Mouse (Mus musculus) layer of hippocampus, adult 11-12 months (tissue): ENCODE data around the gene Cnfn.
"Not testable (repeated sequence)": the region's sequence is repeated elsewhere in the genome, so short reads cannot be mapped to it uniquely, and the experiment has no call there.

Experiments
- DNase-seq: peaks from one replicate; pipeline ENCODE4 v3.0.0; 2022; ENCODE audit warnings: low spot score

Cnfn gene

GRCm38 (mm10) chr7:25365937-25366625, 3.4 kb downstream of the Cnfn start:
- DNase-seq: no peak

DNA sequence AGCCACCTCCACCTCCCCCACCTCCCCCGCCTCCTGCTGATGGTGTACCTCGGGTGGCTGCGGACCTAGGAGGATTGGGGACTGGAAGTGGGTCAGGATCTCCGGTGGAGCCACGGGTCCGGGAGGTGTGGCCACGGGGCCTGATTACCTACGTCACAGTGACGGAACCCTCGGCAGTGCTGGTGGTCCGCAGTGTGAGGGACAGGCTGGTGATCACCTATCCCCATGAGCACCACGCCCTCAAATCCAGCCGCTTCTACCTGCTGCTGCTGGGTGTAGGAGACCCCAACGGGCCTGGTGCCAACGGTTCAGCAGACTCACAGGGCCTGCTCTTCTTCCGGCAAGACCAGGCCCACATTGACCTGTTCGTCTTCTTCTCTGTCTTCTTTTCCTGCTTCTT, 5.9 kb downstream of the Cnfn start:
- DNase-seq: no peak

DNA sequence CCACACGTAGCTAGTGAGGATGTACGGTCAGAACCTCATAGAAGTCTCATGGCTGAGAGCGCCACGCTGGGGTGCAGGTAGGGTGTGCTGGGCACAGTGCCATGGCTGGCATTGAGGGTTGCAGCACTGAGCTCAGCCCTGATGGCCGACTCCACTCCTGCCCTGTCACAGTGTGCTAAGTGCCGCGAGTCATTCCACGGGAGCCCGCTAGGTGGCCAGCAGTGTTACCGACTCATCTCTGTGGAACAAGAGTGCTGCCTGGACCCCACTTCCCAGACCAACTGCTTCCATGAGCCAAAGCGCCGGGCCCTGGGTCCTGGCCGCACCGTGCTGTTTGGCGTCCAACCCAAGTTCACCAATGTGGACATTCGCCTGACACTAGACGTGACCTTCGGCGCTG, 6.4 kb downstream of the Cnfn start:
- DNase-seq: no peak

DNA sequence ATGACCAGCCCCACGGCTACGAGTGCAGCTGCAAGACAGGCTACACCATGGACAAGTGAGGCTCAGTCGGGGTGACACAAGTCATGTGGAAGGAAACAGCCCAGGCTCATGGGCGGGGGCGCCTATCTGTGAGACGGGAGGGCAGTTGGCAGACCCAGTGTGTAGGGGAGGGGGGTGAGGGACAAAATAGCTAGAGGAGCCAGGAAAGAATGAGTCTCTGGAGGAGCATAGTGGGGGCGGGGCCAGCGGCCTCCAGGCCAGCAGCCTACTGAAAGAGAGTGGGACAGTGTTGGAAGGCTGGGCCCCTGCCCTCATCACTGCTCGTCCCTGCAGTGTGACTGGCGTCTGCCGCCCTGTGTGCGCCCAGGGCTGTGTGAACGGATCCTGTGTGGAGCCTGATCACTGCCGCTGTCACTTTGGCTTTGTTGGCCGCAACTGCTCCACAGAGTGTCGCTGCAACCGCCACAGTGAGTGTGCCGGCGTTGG, 10.8 kb downstream of the Cnfn start:
- no peak for DNase-seq

DNA sequence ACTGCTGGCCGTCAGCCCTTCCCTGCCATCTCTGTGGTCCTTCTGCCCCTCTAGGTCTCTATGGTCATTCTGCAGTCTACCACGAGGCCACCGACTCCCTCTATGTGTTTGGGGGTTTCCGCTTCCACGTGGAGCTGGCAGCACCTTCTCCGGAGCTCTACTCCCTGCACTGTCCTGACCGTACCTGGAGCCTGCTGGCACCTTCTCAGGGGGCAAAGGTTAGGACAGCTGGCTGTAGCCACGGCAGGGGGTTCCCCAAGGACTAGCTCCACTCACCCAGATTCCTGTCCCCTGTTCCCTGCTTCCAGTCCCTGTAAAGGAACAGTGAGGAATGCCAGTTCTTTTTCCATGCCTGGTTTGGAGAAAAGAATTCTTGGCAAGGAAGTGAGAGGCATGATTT, 20.7 kb downstream of the Cnfn start:
- DNase-seq: no peak

GRCm38 (mm10) chr7:25341000-25341784, 28.3 kb downstream of the Cnfn start:
- DNase-seq: peak; percentile 41

DNA sequence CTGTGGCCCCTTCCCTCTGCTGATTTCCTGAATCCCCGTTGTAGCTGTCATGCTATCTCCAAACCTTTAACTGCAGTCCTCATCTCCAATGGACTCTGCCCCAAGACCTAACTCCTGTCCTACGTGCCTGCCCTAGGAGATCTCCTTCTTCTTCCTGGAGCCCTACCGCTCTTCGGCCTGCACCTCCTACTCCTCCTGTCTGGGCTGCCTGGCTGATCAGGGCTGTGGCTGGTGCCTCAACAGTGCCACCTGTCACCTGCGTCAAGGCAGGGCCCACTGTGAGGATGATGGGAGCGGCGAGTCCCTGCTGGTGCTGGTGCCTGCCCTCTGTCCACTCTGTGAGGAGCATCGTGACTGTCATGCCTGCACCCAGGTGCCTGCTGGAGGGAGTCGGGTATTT, 30.2 kb downstream of the Cnfn start:
- DNase-seq: no peak

GRCm38 (mm10) chr7:25334472-25334871, 35.1 kb downstream of the Cnfn start:
- no peak for DNase-seq

DNA sequence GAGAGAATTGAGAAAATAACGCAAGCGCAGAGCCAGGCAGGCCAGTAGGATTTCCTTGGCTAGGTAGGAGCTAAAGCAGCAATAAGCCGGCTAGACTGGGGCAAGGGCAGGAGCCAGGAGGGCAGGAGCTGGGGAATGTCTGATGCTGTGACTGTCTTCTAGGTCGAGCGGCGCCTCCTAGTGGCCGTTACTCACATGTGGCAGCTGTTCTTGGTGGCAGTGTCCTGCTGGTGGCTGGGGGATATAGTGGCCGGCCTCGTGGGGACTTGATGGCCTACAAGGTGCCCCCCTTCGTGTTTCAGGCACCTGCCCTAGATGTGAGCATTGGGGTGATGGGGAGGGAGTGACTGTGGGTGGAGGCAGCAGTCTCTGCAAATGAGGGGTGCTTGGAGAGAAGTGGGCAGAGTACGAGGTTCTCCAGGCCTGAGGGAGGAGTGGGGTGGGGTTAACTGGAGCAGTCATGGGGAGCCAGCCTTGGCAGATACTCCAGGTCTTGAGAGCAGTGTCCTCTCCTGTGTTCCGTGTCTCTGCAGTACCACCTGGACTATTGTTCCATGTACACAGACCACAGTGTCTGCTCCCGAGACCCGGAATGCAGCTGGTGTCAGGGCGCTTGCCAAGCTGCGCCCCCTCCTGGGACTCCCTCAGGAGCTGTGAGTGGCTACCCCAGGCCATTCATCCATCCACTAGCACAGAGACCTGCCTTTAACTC, 35.8 kb downstream of the Cnfn start:
- peak; percentile 76 for DNase-seq

DNA sequence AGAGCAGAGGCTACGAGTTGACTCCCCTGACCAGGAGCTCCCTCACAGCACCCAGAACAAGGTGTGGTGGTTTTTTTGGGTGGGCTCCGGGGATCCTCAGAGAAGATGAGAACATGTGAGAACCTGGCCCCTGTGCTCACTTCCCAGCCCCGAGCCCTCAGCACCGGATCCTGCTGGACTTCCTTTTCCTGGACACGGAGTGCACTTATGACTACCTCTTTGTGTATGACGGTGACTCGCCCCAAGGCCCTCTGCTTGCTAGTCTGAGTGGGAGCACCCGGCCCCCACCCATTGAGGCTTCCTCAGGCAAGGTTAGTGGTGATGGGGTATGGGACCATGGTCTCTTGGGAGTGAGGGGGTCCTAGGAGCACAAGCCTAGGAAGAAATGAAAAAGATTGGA, 43.3 kb downstream of the Cnfn start:
- no peak for DNase-seq

- not testable (repeated sequence) for DNase-seq
Observed at GRCm38 (mm10) chr7:25325431-25325830, 44.1 kb downstream of the Cnfn start.

DNA sequence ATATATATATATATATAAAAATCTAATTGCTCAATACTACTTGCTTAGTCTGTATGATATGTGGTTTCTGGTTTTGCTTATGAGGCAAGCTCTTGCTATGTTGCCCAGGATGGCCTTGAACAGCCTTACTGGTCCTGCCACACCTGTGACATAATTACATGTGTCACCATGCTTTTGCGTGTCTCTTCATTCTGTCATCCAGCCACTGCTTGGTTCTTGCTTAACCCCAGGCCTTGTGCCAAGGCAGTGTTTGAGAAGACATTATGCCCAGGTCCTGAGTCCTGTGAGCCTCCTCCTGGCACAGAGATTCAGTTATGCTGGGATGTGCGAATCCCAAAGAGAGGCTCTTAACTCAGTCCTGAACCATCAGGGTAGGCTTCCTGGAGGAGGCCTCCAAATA, 46.3 kb downstream of the Cnfn start:
- no peak for DNase-seq

DNA sequence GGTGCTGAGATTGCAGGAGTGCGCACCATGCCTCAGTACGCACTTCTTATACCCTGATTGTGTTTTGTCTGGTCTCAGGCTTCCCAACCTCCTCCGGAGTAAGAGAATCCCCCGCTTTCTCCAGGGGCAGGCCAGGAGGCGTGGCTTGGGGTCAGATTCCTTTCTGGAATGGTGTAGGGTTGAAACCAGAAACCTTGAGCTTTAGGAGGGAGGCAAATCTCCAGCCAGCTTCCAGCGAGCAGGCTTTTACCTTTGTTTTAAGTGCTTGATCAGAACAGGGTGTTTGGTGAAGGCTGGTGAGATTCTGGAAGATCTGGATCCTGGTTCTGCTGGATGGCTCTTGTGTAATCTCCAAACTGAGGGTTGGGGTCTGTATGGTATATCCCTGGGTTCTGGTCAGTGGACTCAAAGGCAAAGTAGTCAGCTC, 47.5 kb downstream of the Cnfn start:
- no peak for DNase-seq
